In the genomic region with DNA sequence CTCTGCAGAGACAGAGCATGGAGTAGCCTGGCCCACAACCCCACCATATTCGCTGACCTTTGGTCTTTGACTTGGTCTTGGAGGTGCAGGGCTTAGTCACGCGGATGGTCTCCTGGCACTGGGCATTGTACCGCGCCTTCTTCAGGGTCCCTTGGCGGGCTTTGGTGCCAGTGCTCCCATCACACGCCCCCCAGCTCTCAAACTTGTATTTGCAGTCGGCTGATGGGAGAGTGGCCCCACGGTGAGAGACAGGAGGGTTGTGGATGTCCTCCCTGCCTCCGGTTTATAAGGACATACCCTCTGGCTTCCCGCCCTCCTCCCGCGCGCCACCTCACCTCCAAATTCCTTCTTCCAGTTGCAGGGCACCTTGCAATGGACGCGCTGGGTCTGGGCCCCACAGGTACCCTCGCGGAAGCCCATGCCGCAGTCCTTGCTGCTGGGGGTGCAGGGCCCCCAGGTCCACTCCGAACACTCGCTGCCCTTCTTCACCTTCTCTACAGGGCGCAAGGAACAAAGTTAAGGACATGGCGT, we compare ENCODE assay signal across 10 mouse cellular contexts. TPM values are rescaled to one million over a fixed set of nuclear protein-coding genes. Genes with fewer than 3 reads are reported as not detected.
DNase-seq lines count a peak whose midpoint lies in the region; ATAC-seq and TF ChIP-seq lines count a peak whose summit lies in the region.
"Had no signal": no experiment of that assay in that cellular context is flagged by ENCODE, and none has a peak within 500 bp of the region (broad histone marks: within the 10 kb centered on the region; RNA-seq: fewer than 3 reads in every experiment).

No protein-coding gene starts in this region.

- peak overlapping the region; percentile 77 for H3K4me2 ChIP-seq in intestine, embryonic 16.5 days (ENCODE audit: low read depth, low read length)
- H3K4me2 ChIP-seq in midbrain, embryonic 12.5 days (replicated peaks): peak overlapping the region; percentile 75

- 9% methylated on average over 23 of the region's 23 CpGs for WGBS in intestine, embryonic 16.5 days
- 1% methylated on average over 23 of the region's 23 CpGs for WGBS in midbrain, embryonic 12.5 days

- no peak for ATAC-seq in intestine, embryonic 16.5 days
- ATAC-seq in midbrain, embryonic 12.5 days (ENCODE audit: low FRiP score, low read depth): peak; percentile 0; the same call in 1 of the 2 replicates
- ATAC-seq in granulocyte monocyte progenitor cell, adult 5-6 weeks (replicated peaks; ENCODE audit: poor library complexity, severe bottlenecking): no peak
- ATAC-seq: Patski had no signal

- no peak overlapping the region for H3K27ac ChIP-seq in left cerebral cortex, adult 2 months
- peak overlapping the region; percentile 86 for H3K27ac ChIP-seq in intestine, embryonic 16.5 days (ENCODE audit: low read length)
- H3K27ac ChIP-seq in midbrain, embryonic 12.5 days (replicated peaks): peak overlapping the region; percentile 94

- intact Hi-C loops in left cerebral cortex, adult 2 months (cut with DNase I): loop anchor here (5.0 kb wide), 1 partner anchor 451 kb away; a partner anchor contains a TSS
- intact Hi-C loops in left cerebral cortex, postnatal 4 days (cut with DNase I): no loop called here

- TF ChIP-seq CTCF in left cerebral cortex, adult 2 months (IDR thresholded peaks at IDR 0.05): no peak

- peak overlapping the region; percentile 28 for H3K4me3 ChIP-seq in left cerebral cortex, adult 2 months
- peak overlapping the region; percentile 63 for H3K4me3 ChIP-seq in intestine, embryonic 16.5 days (ENCODE audit: low read length)
- peak overlapping the region; percentile 76 for H3K4me3 ChIP-seq in midbrain, embryonic 12.5 days

- no peaks in the 10 kb centered on the region for H3K9me3 ChIP-seq in intestine, embryonic 16.5 days (ENCODE audit: control insufficient read depth, low read length)
- H3K9me3 ChIP-seq in midbrain, embryonic 12.5 days: no peaks in the 10 kb centered on the region

- no peaks in the 10 kb centered on the region for H3K27me3 ChIP-seq in intestine, embryonic 16.5 days (replicated peaks; ENCODE audit: control insufficient read depth, insufficient read depth, low read length)
- peaks cover 11% of the 10 kb centered on the region; the same call in 1 of the 2 replicates for H3K27me3 ChIP-seq in midbrain, embryonic 12.5 days
- H3K27me3 ChIP-seq: Patski had no signal

- H3K36me3 ChIP-seq in intestine, embryonic 16.5 days (ENCODE audit: control insufficient read depth, insufficient read depth, low read length): peaks cover 8% of the 10 kb centered on the region
- peaks cover 14% of the 10 kb centered on the region; the same call in 1 of the 2 replicates for H3K36me3 ChIP-seq in midbrain, embryonic 12.5 days

- H3K9ac ChIP-seq in intestine, embryonic 16.5 days (ENCODE audit: low read depth, low read length): peak overlapping the region; percentile 79
- peak overlapping the region; percentile 94 for H3K9ac ChIP-seq in midbrain, embryonic 12.5 days (replicated peaks)

- peaks cover 47% of the 10 kb centered on the region for H3K4me1 ChIP-seq in intestine, embryonic 16.5 days (ENCODE audit: control insufficient read depth, insufficient read depth, low read length)
- H3K4me1 ChIP-seq in midbrain, embryonic 12.5 days: peaks cover 44% of the 10 kb centered on the region

- peak in 1 of 2 experiments; percentile 23 for DNase-seq in left cerebral cortex, adult 2 months (ENCODE audit: extremely low spot score in 1 of 2, low spot score in 2 of 2)
- no peak for DNase-seq in left cerebral cortex, postnatal 4 days
- DNase-seq in embryo, embryonic 9.5 days (ENCODE audit: extremely low spot score): peak; percentile 61
- DNase-seq in spleen, adult 18-20 months: no peak
- DNase-seq in thymus, postnatal 25 days: no peak

RNA-seq across cellular contexts. Expression of a gene that starts 1.3 kb away (rescaled TPM):
- total RNA-seq in left cerebral cortex, adult 2 months (2021): 10 to 100 TPM; 16.5 to 21.5 TPM
- 10 to 100 TPM; 40.6 to 45.4 TPM for total RNA-seq in left cerebral cortex, postnatal 4 days (2021)
- polyA plus RNA-seq in intestine, embryonic 16.5 days (2015; fragmentation: Nextera tagmentation; extraction: Ambion mirVana): 370 and 437 TPM in 2 replicates
- polyA plus RNA-seq in midbrain, embryonic 12.5 days (2016; fragmentation: Nextera tagmentation; extraction: Ambion mirVana): 672 and 763 TPM in 2 replicates
- total RNA-seq in granulocyte monocyte progenitor cell, adult 5-6 weeks (2014; fragmentation: Nextera tagmentation): 1.3 and 4.1 TPM in 2 replicates
- not detected in 2 replicates for total RNA-seq in granulocyte monocyte progenitor cell, adult 5-6 weeks (2017)

RNA-seq across cellular contexts. Expression of a gene that starts 3.8 kb away (rescaled TPM):
- total RNA-seq in left cerebral cortex, adult 2 months (2021): 10 to 100 TPM; 47.9 to 59.9 TPM
- total RNA-seq in left cerebral cortex, postnatal 4 days (2021): 10 to 100 TPM; 10.8 to 12.2 TPM
- 0.23 and 0.33 TPM in 2 replicates for polyA plus RNA-seq in intestine, embryonic 16.5 days (2015; fragmentation: Nextera tagmentation; extraction: Ambion mirVana)
- polyA plus RNA-seq in midbrain, embryonic 12.5 days (2016; fragmentation: Nextera tagmentation; extraction: Ambion mirVana): 0.31 and 0.56 TPM in 2 replicates
- not detected in 2 replicates for total RNA-seq in granulocyte monocyte progenitor cell, adult 5-6 weeks (2014; fragmentation: Nextera tagmentation)
- 0.26 TPM in 1 of 2 replicates, not detected in the other for total RNA-seq in granulocyte monocyte progenitor cell, adult 5-6 weeks (2017)
- polyA plus RNA-seq: Patski had no signal

RNA-seq across cellular contexts. Expression of a gene that starts 14.7 kb away (rescaled TPM):
- not detected for total RNA-seq in left cerebral cortex, adult 2 months (2021)
- total RNA-seq in left cerebral cortex, postnatal 4 days (2021): not detected
- polyA plus RNA-seq in intestine, embryonic 16.5 days (2015; fragmentation: Nextera tagmentation; extraction: Ambion mirVana): 0.28 and 0.55 TPM in 2 replicates
- 0.37 TPM in 2 replicates for polyA plus RNA-seq in midbrain, embryonic 12.5 days (2016; fragmentation: Nextera tagmentation; extraction: Ambion mirVana)
- total RNA-seq in granulocyte monocyte progenitor cell, adult 5-6 weeks (2014; fragmentation: Nextera tagmentation): not detected in 2 replicates
- 0.21 TPM in 1 of 2 replicates, not detected in the other for total RNA-seq in granulocyte monocyte progenitor cell, adult 5-6 weeks (2017)
- polyA plus RNA-seq: large intestine, adult 2 months had no signal

RNA-seq across cellular contexts. Expression of a gene that starts 44.8 kb away (rescaled TPM):
- total RNA-seq in left cerebral cortex, adult 2 months (2021): 100 to 1,000 TPM; 553 to 561 TPM
- 100 to 1,000 TPM; 134 to 158 TPM for total RNA-seq in left cerebral cortex, postnatal 4 days (2021)
- 46.4 and 66.7 TPM in 2 replicates for polyA plus RNA-seq in intestine, embryonic 16.5 days (2015; fragmentation: Nextera tagmentation; extraction: Ambion mirVana)
- polyA plus RNA-seq in midbrain, embryonic 12.5 days (2016; fragmentation: Nextera tagmentation; extraction: Ambion mirVana): 24.5 and 26.1 TPM in 2 replicates
- 115 and 135 TPM in 2 replicates for total RNA-seq in granulocyte monocyte progenitor cell, adult 5-6 weeks (2014; fragmentation: Nextera tagmentation)
- 75.7 and 89.4 TPM in 2 replicates for total RNA-seq in granulocyte monocyte progenitor cell, adult 5-6 weeks (2017)

Comparison
In these comparisons a context has a peak if more than half of its experiments do, and no peak if none do; other contexts are left out.
1. RNA of a gene that starts 3.8 kb away (total RNA-seq): 47.9 to 59.9 TPM in left cerebral cortex, adult 2 months and 10.8 to 12.2 TPM in left cerebral cortex, postnatal 4 days; 0.26 TPM in granulocyte monocyte progenitor cell, adult 5-6 weeks; every median in the first group is over 4 times any median in the second.
2. Peak in every context shown above with its lines, with median percentiles within 50 percentile points of each other: H3K4me3 ChIP-seq.